Mouse (Mus musculus): ENCODE measurements at regions not wholly inside any gene's neighbourhood (a gene's known extent, or its start where the extent isn't known, plus 50 kb on each side); places are given as distances from the start of the nearest gene placed in this dataset.

DNA sequence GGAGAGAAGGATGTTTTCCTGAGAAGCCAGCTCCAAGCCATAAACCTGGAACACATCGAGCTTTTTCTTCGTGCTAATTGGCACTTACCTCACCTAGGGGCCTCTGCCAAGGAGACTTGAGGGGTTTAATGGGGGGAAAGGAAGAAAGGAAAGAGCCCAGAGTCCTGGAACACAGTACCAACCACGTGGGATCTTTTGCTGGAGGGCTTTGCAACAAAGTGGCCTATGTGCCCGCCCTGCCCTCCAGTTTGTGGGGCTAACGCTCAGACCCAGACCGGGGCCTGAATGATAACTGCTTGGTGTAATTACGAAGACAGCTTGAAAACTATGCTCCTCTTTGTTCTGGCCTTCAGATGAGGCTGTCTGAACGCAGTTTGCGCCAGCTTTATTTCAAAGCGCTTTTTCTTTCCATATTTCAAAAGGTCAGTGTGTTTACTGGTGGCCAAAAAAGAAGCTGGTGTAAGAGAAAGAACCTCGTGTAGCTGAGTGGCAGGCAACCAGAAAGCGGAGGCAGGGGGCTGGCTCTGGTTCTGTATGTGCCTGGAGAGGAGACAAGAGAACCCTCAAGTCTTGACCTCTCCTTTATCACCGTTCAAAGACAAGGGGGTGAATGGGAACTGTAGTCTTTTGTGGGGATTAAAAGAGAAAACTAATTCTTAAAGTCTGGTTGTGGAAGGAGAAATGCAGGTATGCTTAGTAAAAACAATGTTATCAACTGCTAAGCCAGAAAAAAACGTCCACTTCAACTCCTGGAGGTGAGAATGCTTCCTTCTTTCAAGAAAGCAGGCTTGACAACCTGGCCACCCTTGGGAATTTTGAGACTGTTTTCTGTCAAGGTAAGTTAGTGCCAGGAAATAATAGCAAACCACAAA lies 136.1 kb upstream of the Btg1 start:
- DNase-seq (ENCODE audit: low spot score), result no peak
- H3K27ac ChIP-seq, result no peak overlapping the region
- 60% methylated on average over 14 of the region's 14 CpGs for WGBS
- no peaks in the 10 kb centered on the region for H3K9me3 ChIP-seq
- H3K4me3 ChIP-seq, result no peak overlapping the region
- no peaks in the 10 kb centered on the region for H3K27me3 ChIP-seq (ENCODE audit: insufficient read depth, poor library complexity, severe bottlenecking)
- peaks cover 4% of the 10 kb centered on the region; the same call in 1 of the 2 replicates for H3K4me1 ChIP-seq
- no peaks in the 10 kb centered on the region for H3K36me3 ChIP-seq

DNA sequence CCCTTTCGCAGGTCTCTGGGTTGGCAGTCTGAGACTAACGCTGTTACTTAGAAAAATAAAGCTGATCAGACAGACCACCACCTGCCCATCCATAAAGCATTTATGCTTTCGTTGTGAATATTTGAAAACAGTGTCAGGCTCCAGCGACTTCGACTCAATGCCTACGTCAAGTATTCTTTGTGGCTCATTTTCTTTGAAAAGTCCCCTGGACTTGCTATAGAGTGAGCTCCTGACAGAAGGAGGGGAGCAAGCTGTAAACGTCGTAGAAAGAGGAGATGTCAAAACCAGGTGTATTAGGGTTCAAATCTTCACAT lies 135.5 kb upstream of the Btg1 start:
- no peaks in the 10 kb centered on the region for H3K9me3 ChIP-seq
- no peak overlapping the region for H3K27ac ChIP-seq
- H3K36me3 ChIP-seq, result no peaks in the 10 kb centered on the region
- H3K27me3 ChIP-seq (ENCODE audit: insufficient read depth, poor library complexity, severe bottlenecking), result no peaks in the 10 kb centered on the region
- peaks cover 4% of the 10 kb centered on the region; the same call in 1 of the 2 replicates for H3K4me1 ChIP-seq
- 79% methylated on average over 8 of the region's 8 CpGs for WGBS
- H3K4me3 ChIP-seq, result no peak overlapping the region
- no peak for DNase-seq (ENCODE audit: low spot score)

DNA sequence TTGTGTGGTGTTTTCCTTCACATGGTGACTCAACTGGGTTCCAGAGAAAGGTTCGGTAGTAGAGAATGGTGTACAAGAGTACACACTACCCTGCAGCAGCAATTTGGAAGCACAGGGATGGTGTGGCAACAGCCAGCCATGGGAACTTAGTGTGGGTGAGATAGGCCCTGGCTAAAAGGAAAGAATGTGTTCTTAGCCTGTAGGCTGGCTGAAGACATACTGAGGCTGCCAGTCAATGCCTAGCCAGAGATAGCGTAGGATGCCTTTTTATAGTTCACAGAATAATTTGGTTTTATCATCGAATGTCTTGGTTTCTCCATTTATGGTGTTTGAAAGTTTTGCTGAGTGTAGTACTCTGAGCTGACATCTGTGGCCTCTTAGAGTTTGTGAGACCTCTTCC lies 130.1 kb upstream of the Btg1 start:
- Histone ChIP-seq H3K27ac (no peak overlapping the region), H3K9me3 (no peaks in the 10 kb centered on the region), H3K4me3 (no peak overlapping the region), H3K36me3 (no peaks in the 10 kb centered on the region), H3K27me3 (ENCODE audit: insufficient read depth, poor library complexity, severe bottlenecking) (no peaks in the 10 kb centered on the region), H3K4me1 (no peaks in the 10 kb centered on the region)
- WGBS, result 92% methylated on average over 3 of the region's 3 CpGs
- no peak for DNase-seq (ENCODE audit: low spot score)

DNA sequence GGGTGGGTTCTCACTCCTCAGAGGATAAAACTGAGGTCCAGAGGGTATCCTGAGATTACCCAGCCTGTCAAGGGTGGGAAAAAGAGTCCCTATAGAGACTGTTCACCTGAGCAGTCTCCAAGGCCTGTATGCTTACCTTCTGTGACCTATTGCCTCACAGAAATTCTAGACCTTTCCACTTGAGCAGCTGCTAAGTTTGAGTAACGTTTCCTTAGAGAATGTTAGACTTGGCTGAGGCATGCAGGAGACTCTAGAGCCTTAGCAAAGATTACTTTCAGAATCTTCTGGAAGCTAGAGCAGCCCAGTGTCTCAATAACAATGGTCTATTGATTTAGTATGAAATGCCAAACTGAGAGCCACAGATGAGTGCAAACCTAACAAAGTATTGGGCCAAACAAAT lies 123.1 kb upstream of the Btg1 start:
- Histone ChIP-seq H3K9me3 (no peaks in the 10 kb centered on the region), H3K27me3 (ENCODE audit: insufficient read depth, poor library complexity, severe bottlenecking) (no peaks in the 10 kb centered on the region), H3K36me3 (no peaks in the 10 kb centered on the region), H3K4me3 (no peak overlapping the region), H3K27ac (no peak overlapping the region), H3K4me1 (no peaks in the 10 kb centered on the region)
- 77% methylated on average over 1 of the region's 1 CpGs for WGBS
- DNase-seq (ENCODE audit: low spot score), result no peak

DNA sequence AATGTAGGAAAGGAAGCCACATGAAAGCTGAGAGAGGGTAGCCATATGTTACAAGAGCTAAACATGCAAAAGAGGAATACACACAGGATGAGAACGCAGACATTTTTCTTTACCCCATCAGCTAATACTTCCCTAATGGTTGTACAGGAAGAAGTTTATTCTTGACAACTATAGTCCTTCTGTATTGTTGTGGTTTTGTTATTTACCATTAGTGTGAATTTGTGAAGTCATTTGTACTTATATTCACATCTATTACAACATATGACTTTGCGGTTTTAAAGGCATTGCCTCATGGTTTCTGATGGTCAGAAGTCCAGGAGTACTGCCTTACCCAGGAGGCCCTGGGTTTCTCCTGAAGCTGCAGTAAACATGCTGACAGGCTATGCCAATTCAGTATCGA lies 120.1 kb upstream of the Btg1 start:
- Histone ChIP-seq H3K4me1 (no peaks in the 10 kb centered on the region), H3K27me3 (ENCODE audit: insufficient read depth, poor library complexity, severe bottlenecking) (no peaks in the 10 kb centered on the region), H3K36me3 (no peaks in the 10 kb centered on the region), H3K4me3 (no peak overlapping the region), H3K9me3 (no peaks in the 10 kb centered on the region), H3K27ac (no peak overlapping the region)
- 91% methylated on average over 3 of the region's 3 CpGs for WGBS
- DNase-seq (ENCODE audit: low spot score), result no peak

DNA sequence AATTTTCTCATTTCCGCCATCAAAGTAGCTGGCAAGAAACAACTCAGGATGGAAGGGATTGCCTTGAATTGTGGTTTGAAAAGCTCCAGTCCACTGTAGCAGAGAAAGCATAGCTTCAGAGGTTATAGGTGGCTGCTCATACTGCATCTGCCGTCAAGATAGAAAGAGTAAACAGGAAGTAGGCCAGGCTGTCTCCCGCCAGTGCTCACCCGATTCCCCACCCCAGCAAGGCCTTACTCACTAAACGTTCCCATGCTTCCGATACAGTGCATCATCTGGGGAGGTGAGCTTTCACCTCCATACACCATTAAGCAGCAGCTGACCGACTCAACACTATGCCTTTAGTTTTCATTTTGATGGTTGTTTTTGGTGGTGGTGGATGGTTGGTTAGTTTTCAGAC lies 119.3 kb upstream of the Btg1 start:
- no peak overlapping the region for H3K4me3 ChIP-seq
- H3K4me1 ChIP-seq, result no peaks in the 10 kb centered on the region
- no peak overlapping the region for H3K27ac ChIP-seq
- H3K27me3 ChIP-seq (ENCODE audit: insufficient read depth, poor library complexity, severe bottlenecking), result no peaks in the 10 kb centered on the region
- 79% methylated on average over 7 of the region's 7 CpGs for WGBS
- no peaks in the 10 kb centered on the region for H3K36me3 ChIP-seq
- no peaks in the 10 kb centered on the region for H3K9me3 ChIP-seq
- DNase-seq (ENCODE audit: low spot score), result no peak

DNA sequence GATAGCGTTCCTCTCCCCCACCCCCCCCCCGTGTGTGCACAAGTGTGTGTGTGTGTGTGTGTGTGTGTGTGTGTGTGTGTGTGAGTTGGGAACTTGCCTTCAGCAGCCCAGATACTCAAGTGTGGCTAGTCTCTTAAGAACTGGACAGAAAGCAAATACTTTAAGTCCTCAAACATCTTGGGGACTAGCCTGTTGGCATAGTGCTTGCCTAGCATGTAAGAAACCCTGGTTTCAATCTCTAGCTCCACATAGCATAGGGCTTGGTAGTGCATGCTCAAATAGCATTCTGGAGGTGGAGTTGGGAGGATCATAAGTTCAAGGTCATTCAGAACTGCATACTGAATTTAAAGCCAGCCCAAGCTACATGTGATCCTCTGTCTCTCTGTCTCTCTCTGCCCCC lies 117.5 kb upstream of the Btg1 start:
- no peak overlapping the region for H3K4me3 ChIP-seq
- 87% methylated on average over 2 of the region's 2 CpGs for whole genome bisulfite sequencing
- no peaks in the 10 kb centered on the region for H3K27me3 ChIP-seq (ENCODE audit: insufficient read depth, poor library complexity, severe bottlenecking)
- H3K9me3 ChIP-seq, result no peaks in the 10 kb centered on the region
- H3K4me1 ChIP-seq, result no peaks in the 10 kb centered on the region
- no peak overlapping the region for H3K27ac ChIP-seq
- DNase-seq (ENCODE audit: low spot score), result no peak
- no peaks in the 10 kb centered on the region for H3K36me3 ChIP-seq

DNA sequence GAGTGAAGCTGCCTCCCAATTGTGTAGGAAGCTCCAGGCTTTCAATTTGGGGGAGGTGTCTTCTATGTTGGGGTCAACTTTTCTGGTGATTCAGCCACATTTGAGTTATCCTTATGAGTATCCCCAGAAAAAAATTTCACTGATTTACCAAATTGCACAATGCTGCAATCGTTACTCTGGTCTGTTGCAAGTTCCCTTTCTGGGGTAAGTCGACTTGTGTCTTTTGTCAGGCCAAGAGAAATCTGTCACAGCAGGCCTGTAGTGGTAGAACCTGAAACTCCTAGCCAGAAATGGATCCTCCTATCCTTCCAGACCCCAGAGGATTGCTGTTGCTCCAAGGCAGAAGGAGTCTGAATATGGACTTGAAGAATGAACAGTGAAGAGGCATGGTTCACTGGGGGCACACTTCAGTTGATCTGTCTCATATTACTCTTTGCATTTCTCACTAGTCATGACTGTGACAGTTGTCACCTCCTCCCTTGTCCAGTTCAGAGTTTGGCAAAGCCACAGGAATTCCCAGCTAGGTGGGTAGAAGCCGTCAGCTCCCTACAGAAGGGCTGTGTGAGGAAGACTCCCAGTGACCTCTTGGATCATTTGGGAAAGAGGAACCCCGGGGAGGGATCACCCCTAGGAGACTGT lies 114.6 kb upstream of the Btg1 start:
- no peak for DNase-seq (ENCODE audit: low spot score)
- no peaks in the 10 kb centered on the region for H3K27me3 ChIP-seq (ENCODE audit: insufficient read depth, poor library complexity, severe bottlenecking)
- no peaks in the 10 kb centered on the region for H3K4me1 ChIP-seq
- WGBS, result 55% methylated on average over 4 of the region's 4 CpGs
- no peaks in the 10 kb centered on the region for H3K9me3 ChIP-seq
- H3K36me3 ChIP-seq, result no peaks in the 10 kb centered on the region
- no peak overlapping the region for H3K27ac ChIP-seq
- no peak overlapping the region for H3K4me3 ChIP-seq

DNA sequence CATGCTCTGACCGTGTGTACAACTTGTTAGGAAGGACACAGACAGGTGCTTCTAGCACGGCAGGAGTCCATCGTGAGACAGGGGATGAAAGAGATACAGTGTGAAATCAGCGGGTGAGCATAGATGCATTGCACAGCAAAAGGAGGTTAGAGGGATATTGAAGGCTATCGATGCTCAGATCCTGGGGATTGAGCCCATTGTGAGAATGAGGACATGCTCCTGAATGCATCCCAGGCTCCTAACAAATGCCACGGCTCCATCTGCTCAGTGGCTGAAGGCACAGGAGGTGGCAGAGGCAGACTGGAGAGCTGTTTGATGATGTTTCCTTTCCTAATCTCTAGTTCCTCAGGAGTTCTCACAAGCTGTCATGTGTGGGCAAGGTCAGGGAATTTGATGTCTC lies 114.1 kb upstream of the Btg1 start:
- Histone ChIP-seq H3K36me3 (no peaks in the 10 kb centered on the region), H3K4me1 (no peaks in the 10 kb centered on the region), H3K4me3 (no peak overlapping the region), H3K9me3 (no peaks in the 10 kb centered on the region), H3K27ac (no peak overlapping the region), H3K27me3 (ENCODE audit: insufficient read depth, poor library complexity, severe bottlenecking) (no peaks in the 10 kb centered on the region)
- 62% methylated on average over 6 of the region's 6 CpGs for WGBS
- no peak for DNase-seq (ENCODE audit: low spot score)

DNA sequence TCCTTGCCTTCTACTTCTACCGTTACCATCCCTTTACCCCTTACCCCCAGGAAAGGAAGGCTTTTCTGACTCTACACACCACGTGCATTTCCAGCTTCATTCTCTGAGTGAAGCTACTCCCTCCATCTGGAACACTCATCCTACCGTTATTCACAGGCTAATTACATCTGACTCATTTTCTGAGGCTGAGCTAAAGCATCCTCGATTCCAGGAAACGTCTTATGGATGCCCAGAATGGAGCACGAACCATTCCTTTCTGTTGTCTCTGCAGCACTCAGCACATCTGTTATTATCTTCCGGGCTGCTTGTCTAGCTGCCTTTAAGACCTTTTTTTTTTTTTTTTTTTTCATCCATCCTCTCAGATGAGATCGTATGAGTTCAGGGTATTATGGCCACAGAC lies 112.5 kb upstream of the Btg1 start:
- no peaks in the 10 kb centered on the region for H3K9me3 ChIP-seq
- no peaks in the 10 kb centered on the region for H3K27me3 ChIP-seq (ENCODE audit: insufficient read depth, poor library complexity, severe bottlenecking)
- no peak for DNase-seq (ENCODE audit: low spot score)
- no peak overlapping the region for H3K4me3 ChIP-seq
- H3K4me1 ChIP-seq, result no peaks in the 10 kb centered on the region
- H3K27ac ChIP-seq, result no peak overlapping the region
- H3K36me3 ChIP-seq, result no peaks in the 10 kb centered on the region
- WGBS, result 83% methylated on average over 8 of the region's 8 CpGs

DNA sequence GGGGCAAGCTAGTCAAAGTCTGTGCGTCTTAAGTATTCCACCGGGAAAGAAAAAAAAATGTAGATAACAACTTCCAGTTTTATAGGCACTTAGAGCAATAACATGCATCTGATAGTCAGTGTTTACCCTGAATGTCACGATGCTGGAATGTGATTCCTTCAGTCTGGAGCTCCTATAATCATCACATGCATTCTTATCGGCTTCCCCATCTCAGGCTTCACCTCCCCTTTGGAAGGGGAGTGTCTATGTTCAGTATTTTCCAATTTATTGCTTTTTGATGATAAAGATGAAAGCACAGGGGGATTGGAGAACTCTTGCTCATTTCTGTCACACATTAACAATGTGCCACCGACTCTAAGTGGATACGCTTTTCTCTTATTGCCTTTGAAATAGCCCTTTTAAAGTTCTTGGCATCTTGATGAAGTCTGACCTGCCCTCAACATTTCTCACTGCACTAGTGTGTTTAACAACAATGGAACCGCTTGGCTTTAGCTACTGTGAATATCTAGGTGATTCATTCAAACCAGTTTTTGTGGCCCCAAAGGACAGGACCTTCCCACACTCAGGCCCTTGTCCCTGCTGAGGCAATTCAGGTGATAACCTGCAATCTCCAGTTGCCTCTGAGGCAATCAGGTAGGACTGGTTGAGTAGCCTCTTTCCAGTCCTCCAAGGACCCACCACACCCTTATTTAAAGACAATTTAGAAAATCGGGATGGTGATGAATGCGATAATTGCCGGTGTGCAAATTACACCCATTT lies 101.5 kb upstream of the Btg1 start:
- no peak for DNase-seq (ENCODE audit: low spot score)
- Histone ChIP-seq H3K36me3 (no peaks in the 10 kb centered on the region), H3K4me3 (no peak overlapping the region), H3K4me1 (no peaks in the 10 kb centered on the region), H3K27me3 (ENCODE audit: insufficient read depth, poor library complexity, severe bottlenecking) (no peaks in the 10 kb centered on the region), H3K27ac (no peak overlapping the region), H3K9me3 (no peaks in the 10 kb centered on the region)
- WGBS, result 87% methylated on average over 10 of the region's 10 CpGs

DNA sequence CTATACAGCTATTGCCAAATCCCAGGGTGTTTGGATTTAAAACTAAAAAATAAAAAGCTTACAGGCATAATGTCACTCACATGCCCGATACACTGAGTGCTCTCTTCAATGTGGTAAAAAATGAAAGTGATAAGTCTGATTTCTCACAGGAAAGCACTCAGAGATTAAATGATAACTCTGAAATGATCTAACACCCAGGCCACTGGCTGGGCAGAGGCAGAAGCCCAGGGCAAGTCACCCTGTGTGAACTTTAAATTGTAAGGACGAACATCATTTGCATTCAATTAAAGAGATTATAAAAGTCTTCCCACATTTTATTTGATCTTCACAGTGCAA lies 100.9 kb upstream of the Btg1 start:
- Histone ChIP-seq H3K36me3 (no peaks in the 10 kb centered on the region), H3K4me3 (no peak overlapping the region), H3K4me1 (no peaks in the 10 kb centered on the region), H3K9me3 (no peaks in the 10 kb centered on the region), H3K27ac (no peak overlapping the region), H3K27me3 (ENCODE audit: insufficient read depth, poor library complexity, severe bottlenecking) (no peaks in the 10 kb centered on the region)
- no peak for DNase-seq (ENCODE audit: low spot score)
- WGBS, result 78% methylated on average over 2 of the region's 2 CpGs

DNA sequence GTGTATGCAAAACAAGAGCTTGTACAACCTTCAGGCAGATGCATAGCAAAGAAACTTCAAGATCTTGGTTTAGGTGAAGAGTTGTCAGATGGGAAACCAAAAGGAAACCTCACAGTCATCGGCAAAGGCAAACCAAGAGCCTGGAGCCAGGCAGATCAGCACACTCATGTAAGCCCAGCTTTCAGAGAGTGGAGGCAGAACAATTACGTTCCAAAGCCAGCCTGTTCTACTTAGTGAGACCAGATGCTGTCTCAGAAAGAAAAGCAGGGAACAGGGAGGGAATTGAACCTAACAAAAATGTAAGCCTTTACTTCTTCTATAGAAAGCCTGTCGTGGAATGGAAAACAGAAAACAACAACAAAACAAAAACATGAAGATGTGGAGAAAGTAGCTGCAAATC lies 97.4 kb upstream of the Btg1 start:
- H3K9me3 ChIP-seq, result no peaks in the 10 kb centered on the region
- H3K27ac ChIP-seq, result no peak overlapping the region
- no peaks in the 10 kb centered on the region for H3K27me3 ChIP-seq (ENCODE audit: insufficient read depth, poor library complexity, severe bottlenecking)
- H3K4me3 ChIP-seq, result no peak overlapping the region
- no peaks in the 10 kb centered on the region for H3K36me3 ChIP-seq
- WGBS, result 75% methylated on average over 3 of the region's 3 CpGs
- H3K4me1 ChIP-seq, result peaks cover 10% of the 10 kb centered on the region
- no peak for DNase-seq (ENCODE audit: low spot score)
